Mouse (Mus musculus) hindbrain, embryonic 12.5 days (tissue): ENCODE measurements around the gene Gm20388. TPM values are rescaled to one million over a fixed set of nuclear protein-coding genes. Genes with fewer than 3 reads are reported as not detected.

ENCODE experiments used
- ATAC-seq: fragments of 200-750 bp; cut with Nextera tagmentation; 2 replicates; pipeline ENCODE4 v1.8.0; 2017; ENCODE audit warnings: moderate TSS enrichment; ENCODE audit not compliant: low FRiP score
- H3K27ac ChIP-seq: fragments of 300-500 bp; sonication (generic); 2 replicates; pipeline ENCODE4 v1.5.1; 2016; ENCODE audit warnings: mild to moderate bottlenecking
- H3K27me3 ChIP-seq: fragments of 300-500 bp; sonication (generic); 2 replicates; pipeline ENCODE4 v1.6.1; 2016; ENCODE audit warnings: mild to moderate bottlenecking
- H3K36me3 ChIP-seq: fragments of 300-500 bp; sonication (generic); 2 replicates; pipeline ENCODE4 v1.6.1; 2016; ENCODE audit warnings: mild to moderate bottlenecking
- H3K4me1 ChIP-seq: fragments of 300-500 bp; sonication (generic); 2 replicates; pipeline ENCODE4 v1.6.1; 2016
- H3K4me2 ChIP-seq: fragments of 300-500 bp; sonication (generic); replicated peaks from 2 replicates; pipeline ENCODE4 v1.6.1; 2016; ENCODE audit warnings: mild to moderate bottlenecking
- H3K4me3 ChIP-seq: fragments of 300-500 bp; sonication (generic); 2 replicates; pipeline ENCODE4 v1.5.1; 2016; ENCODE audit warnings: mild to moderate bottlenecking
- H3K9ac ChIP-seq: fragments of 300-500 bp; sonication (generic); 2 replicates; pipeline ENCODE4 v1.6.1; 2016; ENCODE audit warnings: mild to moderate bottlenecking, moderate library complexity
- H3K9me3 ChIP-seq: fragments of 300-500 bp; sonication (generic); replicated peaks from 2 replicates; pipeline ENCODE4 v1.6.1; 2016; ENCODE audit warnings: mild to moderate bottlenecking
- WGBS: fragments of 180-500 bp; shearing (Covaris S2); methylation state at CpG from one replicate; pipeline ENCODE4 v1.1.7; 2016; 5-methylcytosine and 5-hydroxymethylcytosine counted together
- polyA plus RNA-seq: library from polyadenylated mRNA; unstranded; fragments of >200 nt; fragmentation: Nextera tagmentation; extraction: Ambion mirVana; gene quantifications from 2 replicates; pipeline ENCODE4 v1.2.1, GENCODE M21; 2016

Gm20388 gene
- polyA plus RNA-seq, 1 experiment from 2014 or later, result not detected

DNA sequence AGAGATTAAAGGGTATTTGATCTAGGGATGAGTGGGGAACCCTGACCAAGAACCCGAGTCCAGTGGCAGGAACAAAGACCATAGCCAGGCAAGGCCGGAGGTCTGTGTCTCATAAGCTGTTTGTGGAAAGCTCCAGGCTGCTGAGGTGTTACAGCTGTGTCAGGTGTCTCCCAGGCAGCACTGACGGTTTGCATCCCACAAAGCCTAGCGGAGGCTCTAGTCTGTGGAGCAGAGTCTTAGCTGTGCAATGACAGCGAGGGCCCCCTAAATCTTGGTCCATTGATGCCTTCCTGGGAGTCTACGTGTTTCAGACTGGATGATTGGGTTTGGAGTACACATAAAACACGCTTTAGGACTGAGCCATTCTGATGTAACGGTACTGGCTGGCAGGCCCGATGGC lies 3491.3 kb downstream of the Gm20388 start:
- H3K36me3 ChIP-seq, result peaks cover 71% of the 10 kb centered on the region
- no peak overlapping the region; the same call in 1 of the 2 replicates for H3K9ac ChIP-seq
- H3K4me2 ChIP-seq, result no peak overlapping the region
- 94% methylated on average over 9 of the region's 9 CpGs for WGBS
- H3K9me3 ChIP-seq, result no peaks in the 10 kb centered on the region
- peaks cover 10% of the 10 kb centered on the region for H3K4me1 ChIP-seq
- no peaks in the 10 kb centered on the region for H3K27me3 ChIP-seq
- no peak overlapping the region for H3K27ac ChIP-seq
- no peak for ATAC-seq
- H3K4me3 ChIP-seq, result no peak overlapping the region

DNA sequence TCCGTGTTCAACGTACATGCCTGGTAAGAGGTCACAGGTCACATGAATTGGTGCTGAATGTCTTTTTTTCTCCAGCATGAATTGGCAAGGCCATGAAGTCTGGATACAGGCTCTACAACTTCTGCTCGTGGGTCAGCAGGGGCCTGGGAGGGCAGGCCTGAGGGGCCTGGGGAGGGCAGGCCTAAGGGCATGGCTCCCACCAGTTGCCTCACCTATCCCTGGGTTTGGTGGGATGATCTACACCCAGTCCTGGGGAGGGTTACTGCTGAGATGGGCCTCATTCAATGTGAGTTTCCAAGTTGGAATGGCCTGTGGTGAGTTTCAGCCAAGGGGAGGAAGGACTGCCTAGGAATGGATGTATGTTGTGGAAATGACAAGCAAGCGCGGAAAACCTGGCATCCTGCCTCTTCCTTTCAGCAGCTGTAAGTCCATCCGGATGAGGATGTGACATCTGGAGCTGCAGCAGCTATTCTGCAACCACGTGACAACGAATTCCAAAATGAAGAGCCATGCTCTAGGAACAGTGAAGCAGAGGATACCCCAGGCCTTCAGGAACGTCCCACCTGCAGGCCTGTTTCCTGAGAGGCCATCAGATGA lies 3492.2 kb downstream of the Gm20388 start:
- Histone ChIP-seq H3K4me1 (peaks cover 10% of the 10 kb centered on the region), H3K36me3 (peaks cover 62% of the 10 kb centered on the region), H3K27ac (no peak overlapping the region), H3K4me3 (no peak overlapping the region), H3K9ac (no peak overlapping the region), H3K9me3 (no peaks in the 10 kb centered on the region), H3K4me2 (no peak overlapping the region), H3K27me3 (no peaks in the 10 kb centered on the region)
- WGBS, result 89% methylated on average over 9 of the region's 9 CpGs
- no peak for ATAC-seq

DNA sequence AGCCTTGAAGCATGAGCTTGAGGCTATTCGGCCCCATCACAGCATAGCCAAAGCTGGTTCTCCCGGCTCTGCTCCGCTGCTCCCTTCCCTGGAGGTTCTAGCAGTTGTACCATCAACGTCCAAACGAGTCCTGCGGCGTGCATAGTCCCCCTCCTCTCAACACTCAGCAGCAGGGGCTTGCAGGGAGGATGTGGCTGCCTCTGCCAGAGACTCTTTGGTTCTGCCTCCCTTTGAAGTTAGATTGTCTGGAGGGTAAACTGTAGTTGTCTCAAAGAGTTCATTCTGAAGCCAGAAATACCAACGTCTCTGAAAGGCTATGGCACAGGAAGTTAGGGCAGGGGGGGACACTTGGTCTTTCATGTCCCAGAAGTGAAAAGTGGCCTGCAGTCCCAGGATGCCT lies 3493.9 kb downstream of the Gm20388 start:
- Histone ChIP-seq H3K9ac (no peak overlapping the region), H3K4me3 (no peak overlapping the region), H3K27me3 (0 out of 2 replicates have a peak, but pooled peaks cover 4% of the 10 kb centered on the region), H3K36me3 (peaks cover 45% of the 10 kb centered on the region), H3K27ac (peak overlapping the region; percentile 40; the same call in 1 of the 2 replicates), H3K9me3 (no peaks in the 10 kb centered on the region), H3K4me2 (no peak overlapping the region), H3K4me1 (peaks cover 22% of the 10 kb centered on the region)
- no peak for ATAC-seq
- 44% methylated on average over 8 of the region's 8 CpGs for WGBS

DNA sequence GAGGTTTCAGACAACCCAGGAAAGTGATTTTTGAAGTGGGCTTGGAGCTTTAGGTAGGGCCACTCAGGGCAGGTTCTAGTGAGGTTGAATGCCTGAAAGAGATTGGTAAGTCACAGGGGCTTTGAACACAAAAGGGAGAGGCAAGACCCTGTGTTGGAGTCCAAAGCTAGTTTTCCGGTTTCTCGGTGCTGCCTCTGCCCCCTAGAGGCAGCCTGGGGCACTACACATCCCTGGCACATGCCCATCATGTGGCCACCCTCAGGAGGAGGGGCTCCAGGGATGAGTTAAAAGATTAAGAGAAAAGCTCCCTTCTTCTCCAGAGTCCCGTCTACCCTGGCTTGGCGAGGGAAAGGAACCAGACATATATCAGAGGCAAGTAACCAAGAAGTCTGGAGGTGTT lies 3496.1 kb downstream of the Gm20388 start, which contains the start of gene Mc1r:
Gene Mc1r (plus strand): TSS at position 322 of the 400 bp plus-strand sequence.
- Histone ChIP-seq H3K4me1 (peaks cover 34% of the 10 kb centered on the region), H3K9me3 (no peaks in the 10 kb centered on the region), H3K4me3 (no peak within 1 kb of the TSS), H3K4me2 (0 out of 2 replicates have a peak within 1 kb of the TSS, but pooled peaks have one; percentile 6), H3K27me3 (peaks cover 14% of the 10 kb centered on the region), H3K36me3 (peaks cover 23% of the 10 kb centered on the region), H3K9ac (no peak within 1 kb of the TSS), H3K27ac (no peak within 1 kb of the TSS)
- ATAC-seq, result no peak
- WGBS, result 10% methylated on average over 4 of the region's 4 CpGs

DNA sequence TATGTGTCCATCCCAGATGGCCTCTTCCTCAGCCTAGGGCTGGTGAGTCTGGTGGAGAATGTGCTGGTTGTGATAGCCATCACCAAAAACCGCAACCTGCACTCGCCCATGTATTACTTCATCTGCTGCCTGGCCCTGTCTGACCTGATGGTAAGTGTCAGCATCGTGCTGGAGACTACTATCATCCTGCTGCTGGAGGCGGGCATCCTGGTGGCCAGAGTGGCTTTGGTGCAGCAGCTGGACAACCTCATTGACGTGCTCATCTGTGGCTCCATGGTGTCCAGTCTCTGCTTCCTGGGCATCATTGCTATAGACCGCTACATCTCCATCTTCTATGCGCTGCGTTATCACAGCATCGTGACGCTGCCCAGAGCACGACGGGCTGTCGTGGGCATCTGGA lies 3497.0 kb downstream of the Gm20388 start:
- H3K27me3 ChIP-seq, result peaks cover 17% of the 10 kb centered on the region
- H3K27ac ChIP-seq, result no peak overlapping the region
- H3K4me3 ChIP-seq, result no peak overlapping the region
- H3K36me3 ChIP-seq, result peaks cover 14% of the 10 kb centered on the region
- no peaks in the 10 kb centered on the region for H3K9me3 ChIP-seq
- no peak for ATAC-seq
- peaks cover 34% of the 10 kb centered on the region for H3K4me1 ChIP-seq
- H3K4me2 ChIP-seq, result no peak overlapping the region
- H3K9ac ChIP-seq, result no peak overlapping the region
- 93% methylated on average over 13 of the region's 13 CpGs for WGBS

DNA sequence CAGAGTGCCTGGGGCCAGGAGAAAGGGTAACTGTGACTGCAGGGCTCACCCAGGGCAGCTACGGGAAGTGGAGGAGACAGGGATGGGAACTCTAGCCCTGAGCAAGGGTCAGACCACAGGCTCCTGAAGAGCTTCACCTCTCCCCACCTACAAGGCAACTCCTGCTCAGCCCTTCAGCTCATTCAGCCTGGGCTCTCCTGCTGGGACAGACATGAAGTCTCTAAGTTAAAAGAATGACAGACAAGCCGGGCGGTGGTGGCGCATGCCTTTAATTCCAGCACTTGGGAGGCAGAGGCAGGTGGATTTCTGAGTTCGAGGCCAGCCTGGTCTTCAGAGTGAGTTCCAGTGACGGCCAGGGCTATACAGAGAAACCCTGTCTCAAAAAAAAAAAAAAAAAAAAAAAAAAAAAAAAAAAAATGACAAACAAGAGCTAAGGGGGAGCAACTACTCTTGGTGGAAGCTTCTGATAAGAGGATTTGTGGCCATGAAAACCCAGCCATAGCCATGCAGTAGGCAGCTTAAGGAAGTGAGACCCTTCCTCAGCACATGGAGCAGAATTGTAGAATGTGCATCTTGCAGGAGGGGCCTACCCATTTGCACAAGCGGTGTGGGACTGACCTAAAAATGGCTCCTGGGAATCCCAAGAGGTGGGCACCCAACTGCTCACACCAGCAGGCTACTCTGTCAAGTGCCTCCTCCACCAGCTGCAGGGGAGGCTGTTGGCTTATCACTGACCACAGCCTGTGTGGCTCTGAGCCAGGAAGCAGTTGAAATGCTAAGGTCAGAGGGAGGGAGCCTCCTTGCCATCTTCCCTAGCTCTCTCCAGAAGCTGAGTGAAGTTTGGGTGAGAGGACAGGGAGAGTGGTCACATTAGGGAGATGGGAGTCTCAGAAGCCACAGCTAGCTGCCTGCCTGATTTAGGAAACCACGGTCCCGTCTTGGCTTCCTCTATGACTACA lies 3498.2 kb downstream of the Gm20388 start:
- Histone ChIP-seq H3K36me3 (peaks cover 5% of the 10 kb centered on the region; the same call in 1 of the 2 replicates), H3K4me1 (peaks cover 38% of the 10 kb centered on the region), H3K9me3 (no peaks in the 10 kb centered on the region), H3K4me2 (peak overlapping the region; percentile 87), H3K27me3 (peaks cover 21% of the 10 kb centered on the region), H3K27ac (peak overlapping the region; percentile 98), H3K9ac (peak overlapping the region; percentile 88; the same call in 1 of the 2 replicates), H3K4me3 (peak overlapping the region; percentile 61)
- ATAC-seq, result no peak
- WGBS, result 83% methylated on average over 9 of the region's 9 CpGs

DNA sequence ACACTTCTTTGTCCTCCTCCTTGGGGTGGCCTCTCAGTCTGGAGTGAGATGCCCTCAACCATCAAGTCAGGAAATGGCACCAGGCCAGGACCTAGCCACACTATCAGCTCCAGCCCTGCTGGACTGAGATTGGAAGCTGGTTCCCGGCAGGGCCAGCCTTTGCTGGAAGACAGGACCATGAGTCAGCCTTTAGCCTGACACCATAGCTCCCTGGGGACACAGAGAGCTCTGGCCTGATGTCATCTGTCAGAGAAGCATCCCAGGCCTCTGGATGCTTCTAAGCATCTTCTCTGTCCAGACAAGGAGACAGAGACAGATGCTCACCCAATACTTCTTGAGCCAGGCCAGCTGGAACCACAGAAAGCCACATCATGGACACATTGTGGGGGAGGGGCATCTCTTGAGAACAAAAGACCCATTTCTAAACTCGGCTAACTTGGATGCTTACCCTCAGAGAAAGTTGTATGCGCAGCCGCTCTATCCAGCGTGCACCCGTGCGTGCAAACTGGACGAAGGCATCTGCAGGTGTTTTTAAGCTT lies 3499.5 kb downstream of the Gm20388 start:
- WGBS, result 33% methylated on average over 8 of the region's 8 CpGs
- ATAC-seq, result no peak

DNA sequence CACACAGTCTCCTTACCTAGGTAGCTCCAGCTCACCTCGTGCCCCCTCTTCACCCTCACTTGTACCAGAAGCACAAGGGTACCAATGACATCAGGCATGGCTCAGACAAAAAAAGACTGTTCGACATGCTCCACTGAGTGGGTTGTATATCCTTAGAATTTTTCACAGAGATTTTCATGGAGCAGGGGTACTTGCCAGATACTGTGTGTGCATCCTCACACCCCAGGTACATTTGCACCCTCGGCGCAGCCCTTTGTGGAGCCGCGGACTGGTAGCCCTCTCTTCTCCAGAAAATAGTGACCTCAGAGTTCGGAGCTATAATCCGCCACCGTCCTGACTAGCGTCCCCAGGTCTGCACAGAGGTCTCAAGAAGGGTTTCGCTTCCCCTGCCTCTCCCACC lies 3500.1 kb downstream of the Gm20388 start:
- ATAC-seq, result peak; percentile 4; the same call in 1 of the 2 replicates
- 8% methylated on average over 11 of the region's 11 CpGs for WGBS
- Histone ChIP-seq H3K4me3 (peak overlapping the region; percentile 61), H3K27me3 (peaks cover 21% of the 10 kb centered on the region), H3K4me1 (peaks cover 31% of the 10 kb centered on the region), H3K9ac (peak overlapping the region; percentile 88), H3K27ac (peak overlapping the region; percentile 98), H3K36me3 (no peaks in the 10 kb centered on the region), H3K4me2 (peak overlapping the region; percentile 87), H3K9me3 (no peaks in the 10 kb centered on the region)

More for the DNA sequence above, 3499.5 kb downstream of the Gm20388 start:
- H3K36me3 ChIP-seq, result no peaks in the 10 kb centered on the region
- H3K4me2 ChIP-seq, result peak overlapping the region; percentile 87
- peak overlapping the region; percentile 88 for H3K9ac ChIP-seq
- peak overlapping the region; percentile 61 for H3K4me3 ChIP-seq
- peaks cover 21% of the 10 kb centered on the region for H3K27me3 ChIP-seq
- H3K4me1 ChIP-seq, result peaks cover 31% of the 10 kb centered on the region
- H3K9me3 ChIP-seq, result no peaks in the 10 kb centered on the region
- peak overlapping the region; percentile 98 for H3K27ac ChIP-seq

DNA sequence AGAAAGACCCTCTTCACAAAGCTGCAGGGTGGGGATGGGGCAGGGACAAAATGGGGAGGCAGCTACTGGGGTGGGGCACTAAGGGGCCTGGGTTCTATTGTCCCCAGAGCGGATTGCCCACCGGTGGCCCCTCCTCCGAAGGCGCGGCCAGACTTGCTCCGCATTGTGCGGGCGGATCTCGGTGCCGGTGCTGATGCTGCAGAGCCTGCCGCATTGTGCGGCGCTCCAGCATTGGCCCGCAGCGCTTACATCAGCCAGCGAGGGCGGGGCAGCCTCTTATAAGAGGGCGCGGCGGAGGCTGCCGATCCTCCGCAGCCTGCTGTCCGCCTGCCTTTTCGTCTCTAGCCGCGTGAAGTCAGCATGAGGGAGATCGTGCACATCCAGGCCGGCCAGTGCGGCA lies 3500.6 kb downstream of the Gm20388 start, which contains the start of gene Tubb3:
Gene Tubb3 (plus strand): TSS at position 179 of the 400 bp plus-strand sequence.
- Histone ChIP-seq H3K36me3 (no peaks in the 10 kb centered on the region), H3K9me3 (no peaks in the 10 kb centered on the region), H3K27me3 (peaks cover 21% of the 10 kb centered on the region), H3K4me3 (peak within 1 kb of the TSS; percentile 61), H3K4me1 (peaks cover 31% of the 10 kb centered on the region), H3K9ac (peak within 1 kb of the TSS; percentile 88), H3K27ac (peak within 1 kb of the TSS; percentile 98), H3K4me2 (peak within 1 kb of the TSS; percentile 87)
- peak; percentile 88 for ATAC-seq
- under 1% methylated on average over 29 of the region's 29 CpGs for WGBS

DNA sequence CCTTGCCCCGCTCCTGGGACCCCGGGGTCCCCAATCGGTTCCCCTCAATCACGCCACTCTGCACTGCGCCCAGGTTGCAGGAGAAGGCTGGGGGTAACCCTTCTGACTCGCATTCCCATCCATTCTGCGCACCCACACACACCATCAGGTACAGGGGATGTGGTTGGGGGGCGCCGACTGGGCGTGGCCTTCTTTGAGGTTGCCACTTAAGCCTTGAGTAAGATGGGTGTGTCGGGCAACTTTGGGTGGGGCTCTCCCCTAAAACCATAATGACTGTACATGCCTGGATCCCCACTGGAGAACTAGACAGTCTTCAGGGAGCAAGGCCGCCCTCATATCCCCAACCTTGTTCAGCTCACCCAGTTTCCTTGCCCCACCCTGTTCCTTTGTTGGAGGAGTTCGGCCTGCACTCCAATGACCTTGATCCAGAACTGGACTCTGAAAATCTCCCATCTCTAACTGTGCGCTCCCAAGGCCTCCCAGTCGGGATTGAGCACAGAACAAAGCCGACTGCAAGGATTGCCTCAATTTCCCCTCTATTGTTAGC lies 3501.2 kb downstream of the Gm20388 start:
- Histone ChIP-seq H3K4me3 (peak overlapping the region; percentile 61), H3K27ac (peak overlapping the region; percentile 98), H3K27me3 (peaks cover 21% of the 10 kb centered on the region), H3K4me2 (peak overlapping the region; percentile 87), H3K36me3 (0 out of 2 replicates have a peak, but pooled peaks cover 3% of the 10 kb centered on the region), H3K9me3 (no peaks in the 10 kb centered on the region), H3K9ac (peak overlapping the region; percentile 88), H3K4me1 (peaks cover 32% of the 10 kb centered on the region)
- WGBS, result 4% methylated on average over 16 of the region's 16 CpGs
- peak; percentile 13 for ATAC-seq

DNA sequence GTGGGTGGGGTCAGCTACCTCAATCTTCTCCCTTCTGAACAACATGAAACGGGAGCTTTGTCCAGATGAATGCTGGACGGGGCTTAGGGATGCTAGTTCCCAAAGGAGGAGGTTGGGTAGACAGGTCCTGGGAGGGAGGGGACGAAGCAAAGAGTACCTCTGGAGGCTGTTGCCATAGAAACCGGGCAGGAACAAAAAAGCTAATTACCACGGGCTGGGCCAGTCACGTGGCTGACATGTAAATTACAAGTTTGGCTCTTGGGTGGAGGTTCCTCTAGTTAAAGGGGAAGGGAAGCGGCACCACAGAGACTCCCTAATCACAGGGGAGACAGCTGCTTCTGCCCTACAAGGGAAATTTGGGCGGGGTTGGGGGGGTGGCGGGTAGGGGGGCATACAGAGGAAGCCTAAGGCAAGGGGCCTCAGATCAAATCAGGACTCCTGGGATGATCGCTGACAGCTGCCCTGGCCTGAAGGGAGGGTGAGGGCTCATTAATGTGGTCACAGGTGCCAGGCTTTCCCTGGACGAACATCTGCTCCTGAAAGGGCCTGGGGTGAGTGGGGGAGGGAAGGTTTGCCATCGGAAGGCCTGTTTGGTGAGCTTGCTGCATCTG lies 3502.0 kb downstream of the Gm20388 start:
- peak overlapping the region; percentile 88 for H3K9ac ChIP-seq
- WGBS, result under 1% methylated on average over 12 of the region's 12 CpGs
- H3K27ac ChIP-seq, result peak overlapping the region; percentile 98
- peaks cover 21% of the 10 kb centered on the region for H3K27me3 ChIP-seq
- peaks cover 6% of the 10 kb centered on the region; the same call in 1 of the 2 replicates for H3K36me3 ChIP-seq
- H3K4me3 ChIP-seq, result peak overlapping the region; percentile 61
- H3K4me1 ChIP-seq, result peaks cover 40% of the 10 kb centered on the region
- ATAC-seq, result peak; percentile 55
- no peaks in the 10 kb centered on the region for H3K9me3 ChIP-seq
- peak overlapping the region; percentile 87 for H3K4me2 ChIP-seq
